Mouse (Mus musculus) layer of hippocampus, postnatal 36 days (tissue): ENCODE measurements around the gene Syn3. TPM values are rescaled to one million over a fixed set of nuclear protein-coding genes. Genes with fewer than 3 reads are reported as not detected.
"Not testable (repeated sequence)": the region's sequence is repeated elsewhere in the genome, so short reads cannot be mapped to it uniquely, and the experiment has no call there.

Experiments used
- DNase-seq, 2 experiments: peaks; one replicate each; pipeline ENCODE4 v3.0.0; 2022
- total RNA-seq, 2 experiments: library from RNA; stranded (reverse); gene quantifications; 2 replicates each; pipeline ENCODE4 v1.2.3; 2021

Gene Syn3
- 10 to 100 TPM; 18.8 to 21.4 TPM for total RNA-seq

DNA sequence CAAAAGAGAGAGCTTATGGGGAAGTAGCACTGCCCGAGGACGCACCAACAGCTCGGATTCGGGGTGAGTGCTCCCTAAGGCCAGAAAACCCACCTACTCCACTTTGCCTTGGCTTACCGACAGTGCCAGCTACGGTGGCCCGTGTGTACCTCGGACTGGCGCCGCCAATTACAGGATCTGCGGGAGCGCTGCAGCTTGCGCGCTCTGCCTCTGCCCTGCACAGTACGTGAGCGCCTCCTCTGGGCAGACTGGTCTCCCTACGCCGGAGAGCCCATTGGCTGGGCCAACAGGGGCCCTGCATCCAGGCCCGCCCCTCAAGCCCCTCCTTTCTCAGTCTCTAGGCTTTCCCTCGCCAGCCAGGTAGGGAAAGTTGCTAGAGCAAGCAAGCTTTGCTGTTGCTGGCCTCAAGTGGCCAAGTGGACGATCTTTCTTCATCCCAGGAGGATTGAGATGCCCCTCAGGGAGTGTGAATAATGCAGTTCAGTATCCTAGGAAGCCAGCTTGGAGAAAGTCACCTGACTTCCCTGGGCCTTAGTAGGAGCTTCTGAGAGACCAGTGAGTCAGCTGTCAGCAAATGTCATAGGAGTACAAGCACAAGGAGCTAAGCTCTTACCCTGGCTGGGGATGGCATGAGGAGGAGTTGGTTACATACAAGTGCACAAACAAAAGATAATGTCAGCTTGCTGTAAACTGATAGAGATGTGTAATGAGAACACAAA lies at the start of gene Syn3:
Gene Syn3 (minus strand): TSS at position 224 of the 719 bp plus-strand sequence.
- DNase-seq = peak; percentile 91 to 92

GRCm38 (mm10) chr10:86526357-86526874 lies 27.7 kb upstream of the Syn3 start:
- DNase-seq = not testable (repeated sequence)

GRCm38 (mm10) chr10:86513801-86514200 lies 15.1 kb upstream of the Syn3 start:
- DNase-seq = no peak

DNA sequence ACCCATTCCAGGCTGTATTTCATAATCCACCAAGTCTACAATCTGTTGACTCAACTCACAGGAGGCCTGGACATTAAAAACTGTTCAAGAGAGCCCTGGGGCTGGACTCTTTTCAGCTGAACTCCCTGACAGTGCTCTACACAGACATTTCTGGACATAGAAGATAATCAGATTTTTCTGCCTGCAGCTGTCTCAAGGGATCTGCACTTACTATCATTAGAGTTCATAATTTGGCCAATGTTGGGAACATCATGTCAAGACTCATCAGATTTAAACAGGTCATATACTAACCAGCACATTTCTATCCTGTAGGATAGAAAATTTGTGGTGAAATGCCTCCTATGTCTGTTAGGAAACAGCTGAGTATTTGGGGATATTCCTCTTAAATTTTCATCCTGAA lies 12.2 kb upstream of the Syn3 start:
- no peak for DNase-seq

GRCm38 (mm10) chr10:86502063-86502462 lies 3.4 kb upstream of the Syn3 start:
- peak in 1 of 2 experiments; percentile 29 for DNase-seq

DNA sequence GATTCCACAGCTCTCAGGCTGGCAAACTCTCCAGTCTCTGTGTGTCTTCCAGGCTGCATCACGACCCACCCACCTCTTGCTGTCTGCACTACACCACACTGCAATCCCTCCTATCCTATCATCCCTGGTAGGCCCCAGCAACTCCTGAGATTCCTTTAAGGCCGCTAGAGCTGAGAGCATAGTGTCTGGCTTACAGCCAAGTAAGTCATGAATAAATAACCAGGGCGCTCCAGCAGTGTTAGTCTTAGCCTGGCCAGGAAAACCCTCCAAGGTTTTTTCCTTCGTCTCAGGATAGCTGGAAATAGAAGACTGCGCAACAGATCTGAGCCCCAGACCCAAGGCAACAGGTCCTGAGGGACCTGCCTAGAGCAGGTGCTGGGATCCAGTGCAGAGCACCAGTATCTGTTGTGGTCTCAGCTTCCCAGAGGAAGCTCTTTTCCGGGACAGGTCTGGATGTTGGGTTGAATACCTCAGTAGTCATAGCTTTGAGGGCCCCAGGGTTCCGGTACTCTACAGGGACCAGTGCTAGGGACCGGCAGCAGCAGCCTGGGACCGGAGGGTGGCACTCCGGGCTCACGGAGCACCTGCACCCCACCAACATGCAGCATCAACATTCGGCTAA lies 534 bp downstream of the Syn3 start:
- DNase-seq = peak in 1 of 2 experiments; percentile 40

DNA sequence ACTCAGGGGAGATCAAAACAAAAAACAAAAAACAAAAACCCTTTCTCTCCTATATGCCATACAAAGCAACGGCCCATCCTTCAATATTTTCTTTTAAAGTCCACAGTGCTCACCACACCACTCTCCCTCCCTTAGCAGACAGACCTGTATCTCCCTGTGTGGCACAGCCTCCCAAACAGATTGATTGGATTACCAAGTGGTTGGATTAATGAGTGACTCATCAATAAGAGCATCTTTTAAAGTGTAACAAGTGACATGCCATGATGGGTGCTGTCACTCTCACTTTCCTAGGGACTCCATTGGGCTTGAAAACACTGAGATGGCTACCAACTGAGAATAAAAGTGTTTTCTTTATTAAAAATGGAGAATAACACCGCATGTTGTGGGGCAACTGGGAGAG lies 2.8 kb downstream of the Syn3 start:
- DNase-seq = no peak

DNA sequence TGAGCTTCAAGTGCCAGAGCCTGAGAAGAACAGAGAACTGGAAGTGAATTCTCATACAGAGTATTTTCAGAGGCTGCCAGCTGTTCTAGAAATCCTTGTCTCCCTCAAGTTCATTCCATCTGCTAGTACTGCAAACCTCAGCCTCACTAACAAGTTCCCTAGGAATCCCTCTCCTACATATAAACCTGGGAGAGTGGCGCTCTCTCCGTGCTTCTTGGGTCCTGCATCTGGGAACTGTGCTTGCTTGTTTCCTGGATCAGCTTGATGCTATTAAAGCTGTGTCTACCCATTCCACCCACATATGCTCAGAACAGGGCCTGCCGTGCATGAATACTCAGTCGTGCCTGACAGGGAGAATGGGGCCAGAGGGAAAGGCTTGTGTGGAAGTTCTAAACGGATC lies 5.6 kb downstream of the Syn3 start:
- DNase-seq = no peak

DNA sequence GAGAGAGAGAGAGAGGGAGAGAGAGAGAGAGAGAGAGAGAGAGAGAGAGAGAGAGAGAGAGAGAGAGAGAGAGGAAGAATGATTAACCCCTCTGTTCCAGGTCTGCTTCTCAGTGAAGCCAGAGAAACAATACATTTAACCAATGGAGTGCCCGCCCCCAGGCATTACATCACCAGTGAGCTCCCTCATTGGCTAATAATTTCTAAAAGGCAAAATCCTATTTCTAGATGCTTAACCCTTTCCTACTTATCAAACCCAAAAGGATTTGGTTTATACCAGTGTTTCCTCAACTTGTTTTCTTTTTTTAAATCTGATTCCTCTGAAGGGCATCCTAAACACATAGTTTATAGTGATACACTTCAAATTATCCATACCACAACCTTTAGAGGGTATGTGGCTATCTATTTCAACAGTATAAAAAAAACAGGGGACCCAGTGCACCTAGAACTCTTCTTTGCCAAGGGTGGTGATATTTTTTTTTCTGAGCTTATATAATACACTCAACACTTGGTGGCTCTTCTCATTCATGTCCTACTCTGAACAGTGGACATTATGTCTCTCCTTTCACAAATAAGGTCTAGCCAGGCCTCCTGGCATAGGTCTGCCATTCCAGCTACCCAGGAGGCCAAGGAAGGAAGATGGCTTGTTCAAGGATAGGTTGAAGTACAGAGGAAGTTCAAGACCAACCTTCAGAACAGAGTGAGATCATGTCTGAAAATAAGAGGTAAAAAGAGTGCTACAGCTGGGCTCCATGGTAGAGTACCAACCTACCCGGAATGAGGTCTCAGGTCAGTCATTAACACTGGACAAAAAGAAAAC lies 6.4 kb downstream of the Syn3 start:
- DNase-seq = peak in 1 of 2 experiments; percentile 31

DNA sequence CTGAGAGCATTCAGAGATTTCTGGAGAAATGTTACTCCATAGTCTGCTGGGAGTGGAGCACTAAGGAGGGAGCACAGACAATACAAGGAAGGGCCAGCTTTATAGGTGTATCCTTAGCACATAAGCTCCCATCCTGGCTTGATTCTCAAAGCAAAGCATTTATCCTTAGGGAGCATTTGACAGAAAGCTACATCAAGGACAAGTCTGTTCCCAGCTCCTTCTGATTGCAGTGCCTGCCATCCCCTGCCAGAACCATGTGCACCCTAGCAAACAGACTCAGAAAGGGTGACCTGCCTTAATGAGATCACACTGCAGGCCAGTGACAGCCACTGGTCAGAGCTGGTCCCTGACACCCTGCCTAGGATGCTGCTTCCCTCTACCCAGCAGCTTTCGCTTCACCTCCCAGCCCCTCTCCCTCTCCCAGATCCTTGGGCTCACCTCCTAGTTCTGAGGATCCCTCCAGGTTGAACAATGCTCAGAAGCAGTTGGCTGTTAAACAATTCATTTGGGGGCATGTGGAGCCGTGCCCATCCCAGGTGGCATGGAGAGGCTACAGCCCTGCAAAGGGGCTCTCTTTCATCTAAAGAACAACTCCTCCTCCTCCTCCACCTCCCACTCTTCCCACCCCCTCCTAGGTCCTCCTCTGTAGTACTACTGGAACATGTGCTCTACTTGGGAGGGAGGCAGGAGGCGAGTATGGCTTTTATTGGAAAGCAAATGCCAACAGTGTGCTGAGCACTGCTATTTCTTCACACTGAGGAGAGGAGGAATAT lies 7.2 kb downstream of the Syn3 start:
- DNase-seq = peak in 1 of 2 experiments; percentile 30

DNA sequence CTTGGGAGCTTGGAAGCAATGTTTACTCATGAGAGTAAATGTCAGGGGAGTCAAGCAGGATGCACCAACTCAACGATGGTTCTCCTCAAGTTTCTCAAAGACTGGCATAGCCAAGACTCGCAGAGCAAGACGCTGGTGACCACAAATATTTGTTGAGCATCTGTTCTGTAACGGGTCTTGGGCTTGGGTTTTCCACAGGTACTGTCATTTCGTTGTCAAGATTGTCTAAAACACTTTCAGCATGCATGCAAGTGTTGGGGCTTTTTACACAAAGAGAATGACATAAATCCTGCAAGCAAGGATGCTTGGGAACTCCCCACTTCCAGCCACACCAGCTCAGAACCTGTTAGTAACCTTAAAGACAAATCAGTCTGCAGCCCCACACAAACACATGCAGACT lies 10.2 kb downstream of the Syn3 start:
- DNase-seq = no peak

DNA sequence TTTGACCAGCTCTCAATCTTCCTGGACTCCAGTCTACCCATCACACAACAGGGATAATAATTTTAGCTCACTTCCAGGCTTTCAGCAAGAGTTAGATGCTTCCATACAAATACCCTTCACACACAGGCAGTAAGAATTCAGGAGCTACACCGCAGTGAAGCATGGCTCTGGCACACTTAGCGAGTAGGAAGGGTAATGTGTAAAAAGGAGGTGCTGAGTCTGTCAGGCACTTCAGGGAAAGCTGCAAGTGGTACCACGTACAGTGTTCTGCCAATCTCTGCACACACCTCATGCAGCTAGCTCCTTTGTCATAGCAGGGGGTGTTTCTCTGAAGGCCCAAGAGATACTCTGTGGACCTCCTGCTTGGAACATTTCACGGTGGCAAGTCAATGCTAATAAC lies 12.7 kb downstream of the Syn3 start:
- no peak for DNase-seq

DNA sequence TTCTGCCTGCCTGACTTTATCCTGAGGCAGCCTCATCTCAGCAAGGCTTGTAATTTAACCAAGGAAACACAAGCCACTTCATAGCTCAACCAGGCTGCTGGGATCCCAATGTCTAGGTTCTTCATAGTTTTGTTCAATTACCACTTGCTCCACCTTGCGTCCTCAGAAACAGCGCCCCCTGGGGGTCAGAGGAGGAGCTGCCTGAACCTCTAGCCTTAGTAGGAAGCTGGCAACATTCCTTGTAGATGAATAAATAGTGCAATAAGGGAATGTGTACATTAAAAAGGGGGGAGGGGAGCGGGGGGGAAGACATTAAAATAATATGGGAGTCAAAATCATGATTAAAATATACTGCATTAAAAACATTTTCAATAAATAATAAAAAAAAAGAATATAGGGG lies 14.7 kb downstream of the Syn3 start:
- DNase-seq = no peak

GRCm38 (mm10) chr10:86482496-86482895 lies 16.2 kb downstream of the Syn3 start:
- no peak for DNase-seq

GRCm38 (mm10) chr10:86480711-86481110 lies 18.0 kb downstream of the Syn3 start:
- DNase-seq = peak in 1 of 2 experiments; percentile 15

- peak in 1 of 2 experiments; percentile 11 for DNase-seq
Observed at GRCm38 (mm10) chr10:86479718-86480121, 19.0 kb downstream of the Syn3 start.

- no peak for DNase-seq
Observed at GRCm38 (mm10) chr10:86476720-86477119, 22.0 kb downstream of the Syn3 start.

DNA sequence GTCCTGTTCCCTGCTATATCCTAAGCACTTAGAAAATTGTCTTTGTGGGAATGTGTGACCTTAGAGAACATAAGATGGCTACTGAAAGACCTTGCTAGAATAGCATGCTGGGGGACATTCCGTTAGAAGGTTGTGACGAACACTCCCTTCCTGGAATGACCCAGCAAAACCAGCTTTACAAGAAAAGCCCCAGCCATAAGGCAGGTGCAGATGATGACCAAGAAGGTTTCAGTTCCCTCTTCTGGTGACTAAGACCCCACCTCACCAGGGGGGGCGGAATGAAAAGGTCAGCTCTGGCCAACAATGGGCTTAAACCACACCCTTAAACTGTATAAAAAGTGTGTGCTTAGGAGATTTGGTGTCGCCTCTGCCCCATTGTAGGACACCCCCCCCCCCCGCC lies 23.4 kb downstream of the Syn3 start:
- DNase-seq = no peak

- DNase-seq = no peak
Observed at GRCm38 (mm10) chr10:86474176-86475154, 24.2 kb downstream of the Syn3 start.

- peak in 1 of 2 experiments; percentile 18 for DNase-seq
Observed at GRCm38 (mm10) chr10:86473637-86474154, 25.0 kb downstream of the Syn3 start.
